Mouse (Mus musculus) layer of hippocampus, adult 11-12 months (tissue): ENCODE results near the gene Psmd9.

Experiments used
- DNase-seq: peaks from one replicate; pipeline ENCODE4 v3.0.0; 2022; ENCODE audit warnings: low spot score

The Psmd9 gene

GRCm38 (mm10) chr5:123251390-123251789 lies 82.2 kb downstream of the Psmd9 start:
- no peak for DNase-seq

GRCm38 (mm10) chr5:123251834-123252233 lies 82.6 kb downstream of the Psmd9 start, which contains the start of gene Wdr66:
Gene Wdr66 (plus strand): TSS chr5:123252102.
- peak; percentile 92 for DNase-seq

DNA sequence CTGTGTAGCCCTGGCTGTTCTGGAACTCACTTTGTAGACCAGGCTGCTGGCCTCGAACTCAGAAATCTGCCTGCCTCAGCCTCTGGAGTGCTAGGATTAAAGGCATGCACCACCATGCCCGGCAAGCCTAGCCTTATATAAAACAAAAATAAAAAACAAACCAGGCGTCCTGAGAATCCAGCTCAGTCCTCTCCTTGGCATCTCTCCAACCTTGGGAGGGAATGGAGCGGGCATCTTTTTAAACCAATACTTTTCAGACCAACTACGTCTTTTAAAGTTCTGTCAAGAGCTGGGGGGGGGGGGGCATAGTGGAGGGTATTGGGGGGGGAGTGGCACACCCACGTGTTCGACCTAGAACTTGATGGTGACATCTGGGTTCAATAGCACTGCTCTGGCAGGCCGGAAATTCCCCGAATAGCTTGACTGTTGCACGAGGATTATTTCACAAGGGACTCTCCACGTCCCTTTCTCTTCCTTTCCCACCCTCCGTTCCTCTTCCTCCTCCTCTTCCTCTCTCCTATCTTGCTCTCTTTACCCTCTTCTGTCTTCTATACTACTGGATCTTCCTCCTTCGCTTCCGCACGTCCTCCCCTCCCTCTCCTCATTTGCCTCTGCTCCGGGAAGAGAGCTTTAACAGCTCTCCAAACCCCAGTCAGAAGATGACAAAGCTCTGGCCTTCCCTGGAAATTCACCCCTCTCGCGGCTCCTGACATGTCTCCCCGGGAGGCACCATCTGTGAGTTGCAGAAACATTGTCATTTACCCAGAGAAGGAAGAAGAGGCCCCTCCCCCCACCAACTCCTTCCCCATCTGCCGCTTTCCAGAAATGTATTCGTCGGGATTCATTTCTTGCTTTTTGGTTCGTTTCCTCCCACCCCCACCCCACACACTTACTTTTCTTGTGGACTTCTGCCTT lies 87.9 kb downstream of the Psmd9 start:
- peak; percentile 66 for DNase-seq

DNA sequence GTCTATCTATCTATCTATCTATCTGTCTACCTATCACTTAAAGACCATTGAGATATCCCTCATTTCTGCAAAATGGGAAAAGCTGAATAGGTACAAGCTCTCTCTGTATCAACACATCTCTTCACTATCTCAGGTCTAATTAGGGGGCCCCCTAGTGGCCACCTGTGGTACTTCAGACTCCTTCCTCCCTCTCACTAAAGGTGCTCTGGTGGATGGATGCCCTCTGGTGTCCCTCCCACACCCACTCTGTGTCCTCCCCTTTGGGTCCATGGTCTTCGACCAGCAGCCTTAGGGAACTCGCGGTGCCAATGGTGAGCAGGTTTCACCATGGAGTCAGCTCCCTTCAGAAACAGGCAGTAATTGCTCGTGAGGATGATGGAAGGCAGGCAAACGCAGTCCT lies 89.8 kb downstream of the Psmd9 start:
- peak; percentile 55 for DNase-seq

- DNase-seq, result no peak
Measured at GRCm38 (mm10) chr5:123260698-123261097, 91.5 kb downstream of the Psmd9 start.

GRCm38 (mm10) chr5:123266909-123267308 lies 97.7 kb downstream of the Psmd9 start:
- no peak for DNase-seq

DNA sequence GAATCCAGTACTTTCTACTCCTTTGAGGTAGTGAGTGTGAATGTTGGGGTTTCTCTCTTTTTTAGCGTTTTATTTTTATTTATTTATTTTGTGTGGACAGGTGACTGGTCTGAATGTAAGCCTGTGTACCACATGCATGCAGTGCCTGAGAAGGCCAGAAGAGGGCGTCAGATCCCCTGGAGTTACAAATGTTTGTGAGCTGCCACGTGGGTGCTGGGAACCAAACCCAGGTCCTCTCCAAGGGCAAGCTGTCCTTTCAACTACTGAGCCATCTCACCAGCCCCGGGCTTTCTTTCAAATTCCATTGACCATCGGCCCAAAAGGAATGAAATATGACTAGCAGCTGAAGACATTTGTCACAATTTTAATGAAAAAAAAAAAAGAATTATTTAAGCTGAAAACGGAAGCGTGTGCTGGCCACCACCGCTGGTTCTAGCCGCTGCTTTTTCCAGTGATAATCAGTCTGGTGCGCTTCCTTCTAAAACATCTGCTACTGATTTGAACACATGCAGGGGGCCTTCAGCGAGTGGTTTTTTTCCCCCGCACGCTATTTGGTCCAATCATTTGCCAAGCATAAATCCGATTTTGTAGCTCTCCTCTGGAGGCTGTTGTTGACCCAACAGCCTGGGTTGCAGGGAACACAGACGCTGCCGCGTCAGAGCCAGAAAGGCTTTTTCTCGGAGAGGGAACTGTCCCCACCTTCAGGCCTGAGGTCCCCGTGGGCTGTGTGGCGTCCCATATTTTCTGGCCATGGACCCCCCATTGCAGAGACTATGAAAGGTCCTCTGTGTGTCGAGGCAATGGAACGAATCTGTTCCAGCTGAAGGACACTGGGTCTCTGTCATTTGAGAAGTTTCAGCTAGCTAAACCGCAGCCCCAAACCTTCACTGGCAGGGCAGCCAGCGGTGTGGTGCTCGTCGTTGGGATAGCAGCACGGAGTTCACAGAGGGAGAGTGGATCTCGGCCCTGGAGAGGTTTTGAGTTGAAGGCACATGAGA lies 99.6 kb downstream of the Psmd9 start:
- DNase-seq, result no peak

- no peak for DNase-seq
Measured at GRCm38 (mm10) chr5:123270917-123271316, 101.7 kb downstream of the Psmd9 start.

DNA sequence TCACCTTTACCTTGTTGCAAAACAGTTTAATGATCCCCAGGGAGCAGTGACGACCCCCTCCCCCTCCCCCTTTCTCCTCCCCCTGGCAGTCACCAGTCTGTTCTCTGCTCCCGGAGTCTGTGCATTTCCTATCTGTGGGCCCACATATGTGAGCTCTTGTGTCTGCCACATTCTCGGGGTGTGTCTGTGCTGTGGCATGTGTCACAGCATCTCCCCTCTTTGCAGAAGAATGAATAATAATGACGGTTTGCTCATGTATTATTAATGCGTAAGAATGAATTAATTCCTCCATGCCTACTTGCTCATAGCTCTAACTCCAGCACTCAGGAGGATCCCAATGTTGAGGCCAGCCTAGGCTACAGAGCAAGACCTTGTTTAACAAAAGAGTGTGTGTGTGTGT lies 103.7 kb downstream of the Psmd9 start:
- DNase-seq, result no peak

DNA sequence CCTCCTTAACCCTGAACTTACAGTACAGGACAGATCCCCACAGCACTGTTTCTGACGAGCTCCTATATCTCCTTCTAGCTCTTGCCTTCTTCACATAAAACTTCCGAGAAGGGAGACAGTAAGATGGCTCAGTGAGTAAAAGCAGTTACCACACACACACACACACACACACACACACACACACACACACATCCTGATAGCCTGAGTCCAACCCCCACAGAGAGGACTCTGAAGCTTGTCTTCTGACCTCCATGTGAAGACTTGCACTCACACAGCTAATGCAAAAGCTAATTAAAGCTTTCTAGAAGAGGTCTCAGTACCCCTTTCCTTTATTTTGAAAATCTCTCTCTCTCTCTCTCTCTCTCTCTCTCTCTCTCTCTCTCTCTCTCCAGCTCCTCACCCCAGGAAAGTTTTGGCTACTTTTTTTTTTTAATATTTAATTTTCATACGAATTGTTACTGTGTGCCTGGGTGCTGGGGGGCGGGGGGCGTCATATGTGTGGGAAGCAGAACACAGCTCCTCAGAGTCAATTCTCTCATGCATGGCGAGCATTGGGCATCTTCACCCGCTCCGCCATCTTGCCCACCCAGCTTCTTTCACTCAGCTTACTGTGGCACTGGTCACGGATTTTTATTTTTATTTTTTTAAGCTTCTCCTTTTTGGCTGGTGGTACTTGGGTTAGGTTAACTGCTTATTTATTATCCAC lies 107.6 kb downstream of the Psmd9 start:
- no peak for DNase-seq

DNA sequence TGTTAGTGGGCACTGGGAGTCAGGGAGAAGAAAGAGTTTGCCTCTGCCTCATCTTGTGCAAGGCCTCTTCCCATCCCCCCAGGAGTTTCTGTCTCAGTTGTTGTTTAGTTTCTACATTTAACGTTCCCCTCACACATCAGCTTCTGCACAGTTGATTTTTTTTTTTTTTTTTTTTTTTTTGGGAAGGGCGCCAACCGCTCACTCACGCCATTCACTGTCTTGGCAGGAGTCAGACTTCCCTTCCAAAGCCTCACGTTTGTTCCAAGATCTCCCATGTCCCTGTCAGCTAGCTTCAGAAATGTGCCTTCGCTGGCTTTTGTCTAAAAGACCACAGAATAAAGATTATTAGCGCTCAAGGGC lies 108.1 kb downstream of the Psmd9 start:
- no peak for DNase-seq

GRCm38 (mm10) chr5:123277704-123278103 lies 108.5 kb downstream of the Psmd9 start:
- DNase-seq, result no peak

GRCm38 (mm10) chr5:123279248-123279647 lies 110.0 kb downstream of the Psmd9 start:
- DNase-seq, result no peak

DNA sequence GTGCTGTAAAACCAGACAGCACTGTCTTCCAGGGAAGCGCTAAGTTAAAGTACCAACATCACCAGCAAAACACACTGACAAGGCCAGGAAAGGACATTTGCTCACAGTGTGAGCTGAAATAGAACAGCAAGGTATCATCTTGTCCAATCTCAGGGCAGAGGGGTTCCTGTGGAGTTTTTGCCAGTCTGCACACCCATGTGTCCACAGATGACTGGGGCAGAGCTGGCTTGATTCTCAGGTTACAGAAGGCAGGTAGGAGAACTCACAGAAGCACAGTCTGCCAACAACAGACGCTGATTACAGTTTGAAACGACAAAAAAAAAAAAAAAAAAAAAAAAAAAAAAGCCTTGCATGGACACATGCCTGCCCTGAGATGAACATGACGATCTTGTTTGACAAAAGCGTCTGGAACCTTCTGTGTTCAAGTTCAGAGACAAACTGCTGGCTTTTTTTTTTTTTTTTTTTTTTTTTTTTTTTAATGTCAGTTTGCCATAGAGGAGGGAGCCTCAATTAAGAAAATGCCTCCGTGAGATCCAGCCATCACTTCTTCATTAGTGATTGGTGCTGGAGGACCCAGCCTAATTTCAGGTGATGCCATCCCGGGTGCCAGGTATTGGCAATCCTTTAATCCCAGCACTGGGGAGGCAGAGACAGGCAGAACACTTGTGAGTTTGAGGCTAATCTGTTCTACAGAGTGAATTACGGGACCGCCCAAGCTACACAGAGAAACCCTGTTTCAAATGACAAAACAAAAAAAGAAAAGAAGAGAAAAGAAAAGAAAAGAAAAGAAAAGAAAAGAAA lies 112.3 kb downstream of the Psmd9 start:
- DNase-seq, result no peak

GRCm38 (mm10) chr5:123285174-123285573 lies 116.0 kb downstream of the Psmd9 start:
- DNase-seq, result peak; percentile 66

GRCm38 (mm10) chr5:123288079-123288478 lies 118.9 kb downstream of the Psmd9 start:
- no peak for DNase-seq

- DNase-seq, result no peak
Measured at GRCm38 (mm10) chr5:123294653-123295052, 125.4 kb downstream of the Psmd9 start.

DNA sequence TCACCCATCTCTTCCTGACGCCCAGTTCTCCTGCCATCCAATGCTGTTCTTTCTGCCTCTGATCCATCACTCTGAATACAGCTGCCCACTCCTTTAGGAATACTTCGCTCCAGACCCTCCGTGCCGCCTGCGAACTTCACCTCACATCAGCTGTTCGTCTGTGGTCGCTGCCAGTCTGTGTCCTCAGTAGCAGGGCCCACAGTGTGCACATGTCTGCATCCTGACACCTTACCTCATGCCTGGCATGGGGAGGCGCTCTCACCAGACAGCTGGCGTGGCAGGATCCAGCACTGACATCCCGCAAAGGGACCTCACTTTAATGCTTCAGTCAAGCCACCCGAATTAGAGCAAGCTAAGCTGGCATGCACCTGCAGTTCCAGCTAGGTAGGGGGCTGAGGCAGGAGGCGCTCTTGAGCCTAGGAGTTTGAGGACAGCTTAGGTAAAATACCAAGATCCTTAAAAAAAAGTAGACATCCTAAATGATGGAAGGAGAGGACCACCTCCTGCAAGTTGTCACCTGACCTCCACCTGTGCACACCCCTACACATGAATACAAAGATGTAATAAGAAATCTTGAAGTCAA lies 127.1 kb downstream of the Psmd9 start:
- no peak for DNase-seq

- DNase-seq, result no peak
Measured at GRCm38 (mm10) chr5:123296972-123297754, 128.0 kb downstream of the Psmd9 start.

GRCm38 (mm10) chr5:123297830-123298229 lies 128.6 kb downstream of the Psmd9 start:
- DNase-seq, result no peak
